Mouse (Mus musculus): ENCODE data around the gene P4ha2.

Gene P4ha2

GRCm38 (mm10) chr11:54140159-54140558, 40.3 kb downstream of the P4ha2 start:
- DNase-seq (ENCODE audit: low spot score) = peak; percentile 11

DNA sequence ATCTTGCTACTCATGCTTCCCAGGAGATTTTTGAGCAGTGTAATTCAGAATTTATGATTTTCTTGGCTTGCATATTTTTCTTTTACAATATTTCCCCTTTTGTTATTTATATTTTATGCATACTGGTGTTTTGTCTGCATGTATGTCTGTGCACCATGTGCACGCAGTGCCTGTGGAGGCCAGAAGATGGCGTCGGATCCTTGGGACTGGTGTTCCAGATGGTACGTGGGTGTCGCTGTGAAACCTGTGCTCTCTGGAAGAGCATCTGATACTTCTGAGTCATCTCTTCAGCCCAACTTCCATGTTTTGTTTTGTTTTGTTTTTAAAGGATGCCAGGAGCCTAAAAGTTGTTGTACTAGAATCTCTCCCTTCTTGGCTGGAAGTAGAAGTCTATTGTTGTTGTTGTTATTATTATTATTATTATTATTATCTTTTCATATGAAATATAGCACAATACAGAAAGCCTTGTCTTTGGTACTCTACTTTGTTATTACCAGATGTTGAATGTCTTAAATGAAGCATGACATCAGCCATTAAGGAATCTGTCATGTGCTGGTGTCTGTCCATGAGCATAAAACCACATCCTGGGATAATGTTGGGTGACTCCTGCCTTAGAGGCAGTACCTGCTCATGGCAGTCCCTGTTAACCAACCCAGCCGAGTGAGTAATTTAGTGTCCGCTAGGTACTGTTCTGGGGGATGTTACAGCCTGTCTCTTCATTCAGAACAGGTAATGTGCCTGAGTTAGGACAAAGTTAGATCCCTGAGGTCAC, 41.5 kb downstream of the P4ha2 start:
- no peak for DNase-seq (ENCODE audit: low spot score)

DNA sequence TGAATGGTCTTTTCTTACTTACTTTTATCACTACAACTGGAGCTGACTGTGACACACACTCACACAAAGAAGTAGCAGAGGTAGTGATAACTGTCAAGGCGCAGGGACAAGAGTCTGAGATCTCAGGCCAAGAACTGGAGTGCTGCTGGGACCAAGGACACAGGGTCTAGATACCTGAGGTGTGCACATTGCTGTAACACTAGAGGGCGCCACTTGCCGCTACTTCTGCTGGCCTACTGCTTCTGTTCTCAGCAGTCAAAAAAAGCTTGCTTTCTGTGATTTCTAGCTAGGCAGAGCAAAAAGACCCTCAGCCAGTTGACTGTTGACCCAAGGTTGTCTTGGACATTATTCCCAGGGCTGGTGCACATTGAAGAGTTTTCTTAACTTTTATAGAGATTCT, 45.0 kb downstream of the P4ha2 start:
- DNase-seq (ENCODE audit: low spot score) = peak; percentile 67

DNA sequence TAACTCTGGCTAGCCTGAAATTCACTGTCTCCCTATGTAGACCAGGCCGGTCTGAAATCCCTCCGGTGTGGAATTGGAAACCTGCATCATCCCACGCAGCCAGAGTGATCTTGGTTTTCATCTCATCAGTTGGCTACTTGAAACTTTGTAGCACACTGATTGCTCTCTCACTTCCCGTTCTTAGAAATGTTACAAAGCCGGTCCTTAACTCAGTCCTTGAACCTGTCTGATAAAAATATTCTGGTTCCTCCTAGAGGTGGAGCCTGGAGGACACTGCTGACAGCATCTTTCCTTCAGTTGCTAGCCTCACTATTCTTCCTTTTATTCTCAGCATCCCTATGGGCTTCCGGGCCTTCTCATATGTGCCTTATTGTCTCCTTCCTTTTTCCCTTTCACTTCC, 46.1 kb downstream of the P4ha2 start:
- no peak for DNase-seq (ENCODE audit: low spot score)

DNA sequence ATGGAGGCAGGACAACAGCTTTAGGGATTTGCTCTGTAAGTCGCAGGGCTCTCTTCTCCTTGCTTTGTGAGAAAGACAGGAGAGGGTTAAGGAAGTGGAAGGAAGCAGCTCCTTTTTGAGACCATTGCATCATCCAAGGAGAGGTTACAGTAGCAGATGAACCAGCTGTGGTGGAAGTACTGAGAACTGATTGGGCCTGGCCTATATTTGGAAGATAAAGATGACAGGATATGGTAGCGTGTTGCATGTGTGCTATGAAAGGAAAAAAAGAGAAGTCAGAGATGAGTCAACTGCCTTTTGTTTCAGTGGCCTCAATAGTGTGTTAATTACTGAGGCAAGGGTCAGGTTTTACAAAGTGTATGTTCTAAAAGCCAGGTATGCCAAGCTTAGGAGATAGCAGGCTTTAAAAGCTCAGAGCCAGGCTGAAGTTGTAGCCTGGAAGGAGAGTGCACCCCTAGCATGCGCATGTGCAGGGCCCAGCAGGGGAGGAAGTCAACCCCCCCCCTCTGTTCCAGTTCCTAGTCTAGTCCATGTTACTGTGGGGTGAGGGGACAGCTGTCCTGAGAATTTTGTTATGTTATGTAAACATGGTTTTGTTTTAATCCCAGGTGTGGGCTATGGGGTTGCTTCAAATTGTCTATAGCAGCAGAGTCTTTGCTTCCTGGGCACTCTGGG, 50.0 kb downstream of the P4ha2 start:
- DNase-seq (ENCODE audit: low spot score) = no peak

DNA sequence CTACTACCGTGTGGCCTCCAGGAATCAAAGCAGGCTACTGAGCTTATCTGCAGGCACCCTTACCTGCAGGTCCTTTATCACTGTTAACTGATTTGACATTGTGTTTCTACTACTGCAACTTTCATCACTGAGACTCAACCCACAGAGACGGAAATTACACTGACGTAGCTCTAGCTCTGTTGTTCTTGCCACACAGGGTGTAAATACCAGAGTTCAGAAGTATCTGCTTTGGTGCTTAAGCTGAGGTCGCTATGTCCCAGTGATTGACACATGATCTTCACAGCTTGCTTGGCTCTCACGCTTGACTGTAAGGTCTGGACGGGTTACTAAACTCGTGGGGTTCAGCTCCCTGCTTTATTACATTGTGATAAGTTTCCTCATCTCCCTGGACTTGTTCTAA, 51.2 kb downstream of the P4ha2 start:
- DNase-seq (ENCODE audit: low spot score) = no peak

DNA sequence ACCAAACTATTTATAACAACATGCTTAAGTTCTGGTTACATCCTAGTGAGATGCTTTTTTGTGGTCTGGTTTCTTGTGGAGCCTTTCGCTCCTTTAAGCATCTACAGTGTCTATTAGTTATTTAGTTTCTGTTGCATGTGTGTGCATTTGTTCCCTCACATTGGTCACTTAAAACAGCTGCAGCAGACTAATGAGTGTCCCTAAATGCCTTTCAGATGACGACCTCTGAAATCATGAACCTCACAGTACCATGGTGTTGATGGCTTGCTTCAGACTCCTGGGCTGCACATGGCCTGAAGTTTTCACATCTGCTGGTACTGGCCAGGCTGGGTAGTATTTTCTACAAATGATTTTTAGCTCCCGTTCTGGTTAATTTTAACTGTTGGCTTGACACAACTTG, 53.1 kb downstream of the P4ha2 start:
- DNase-seq (ENCODE audit: low spot score) = no peak

DNA sequence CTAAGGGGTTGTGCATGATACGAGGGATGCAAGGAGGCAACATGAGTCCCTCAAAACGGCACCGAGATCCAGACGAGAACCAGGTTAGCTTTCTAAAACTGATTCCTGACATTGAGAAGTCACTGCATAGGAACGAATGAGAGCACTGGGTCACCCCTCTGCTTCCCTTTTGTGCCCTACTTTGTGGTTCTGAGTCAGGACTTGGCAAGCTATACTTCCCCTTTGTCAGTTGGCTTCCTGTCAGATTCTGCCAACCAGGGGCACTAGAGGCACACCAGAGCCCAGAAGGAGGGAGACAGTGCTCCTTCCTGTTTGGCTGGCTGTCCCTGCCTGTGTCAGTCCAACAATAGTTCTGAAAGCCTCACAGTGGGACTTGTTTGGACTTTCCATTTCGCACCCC, 56.0 kb downstream of the P4ha2 start:
- DNase-seq (ENCODE audit: low spot score) = peak; percentile 9

DNA sequence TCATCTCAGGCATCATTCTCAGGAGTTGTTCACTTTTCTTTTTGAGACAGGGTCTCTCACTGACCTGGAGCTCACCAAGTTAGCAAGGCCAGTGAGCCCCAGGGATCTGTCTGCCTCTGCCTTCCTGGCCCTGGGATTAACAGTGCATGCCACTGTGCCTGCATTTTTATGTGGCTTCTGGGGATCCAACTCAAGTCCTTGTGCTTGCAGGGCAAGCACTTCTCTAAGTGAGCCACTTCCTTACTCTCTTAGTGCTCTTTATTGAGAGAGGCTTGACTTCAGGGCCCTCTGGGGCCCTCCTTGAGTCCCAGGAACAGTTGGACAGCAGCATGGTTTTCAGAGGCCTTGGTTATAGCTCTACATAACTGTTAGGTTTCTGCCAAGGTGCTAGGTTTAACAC, 56.6 kb downstream of the P4ha2 start:
- DNase-seq (ENCODE audit: low spot score) = no peak

DNA sequence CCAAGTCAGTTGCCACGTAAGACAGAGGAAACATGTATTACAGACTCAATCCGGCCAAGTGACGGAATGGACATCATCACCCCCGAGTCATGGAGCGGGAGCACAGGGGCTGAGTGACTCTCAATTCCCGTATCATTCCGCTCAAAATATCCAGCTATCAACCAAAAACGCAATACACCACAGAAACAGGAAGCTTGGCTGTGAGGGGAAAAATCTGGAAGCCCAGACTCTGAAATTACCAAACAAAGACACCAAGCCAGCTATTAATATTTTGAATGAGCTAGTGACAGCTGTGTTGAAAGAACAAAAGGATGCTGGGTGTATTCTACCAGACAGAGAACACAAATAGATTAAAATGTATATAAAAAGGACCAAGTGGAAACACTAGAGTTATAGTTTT, 57.7 kb downstream of the P4ha2 start:
- no peak for DNase-seq (ENCODE audit: low spot score)

- DNase-seq (ENCODE audit: low spot score) = no peak
These were observed 60.5 kb downstream of the P4ha2 start for GRCm38 (mm10) chr11:54160435-54160834.

GRCm38 (mm10) chr11:54160920-54161319, 61.0 kb downstream of the P4ha2 start:
- no peak for DNase-seq (ENCODE audit: low spot score)

- no peak for DNase-seq (ENCODE audit: low spot score)
These were observed 61.6 kb downstream of the P4ha2 start for GRCm38 (mm10) chr11:54161514-54161913.

- no peak for DNase-seq (ENCODE audit: low spot score)
These were observed 63.1 kb downstream of the P4ha2 start for GRCm38 (mm10) chr11:54162968-54163367.

DNA sequence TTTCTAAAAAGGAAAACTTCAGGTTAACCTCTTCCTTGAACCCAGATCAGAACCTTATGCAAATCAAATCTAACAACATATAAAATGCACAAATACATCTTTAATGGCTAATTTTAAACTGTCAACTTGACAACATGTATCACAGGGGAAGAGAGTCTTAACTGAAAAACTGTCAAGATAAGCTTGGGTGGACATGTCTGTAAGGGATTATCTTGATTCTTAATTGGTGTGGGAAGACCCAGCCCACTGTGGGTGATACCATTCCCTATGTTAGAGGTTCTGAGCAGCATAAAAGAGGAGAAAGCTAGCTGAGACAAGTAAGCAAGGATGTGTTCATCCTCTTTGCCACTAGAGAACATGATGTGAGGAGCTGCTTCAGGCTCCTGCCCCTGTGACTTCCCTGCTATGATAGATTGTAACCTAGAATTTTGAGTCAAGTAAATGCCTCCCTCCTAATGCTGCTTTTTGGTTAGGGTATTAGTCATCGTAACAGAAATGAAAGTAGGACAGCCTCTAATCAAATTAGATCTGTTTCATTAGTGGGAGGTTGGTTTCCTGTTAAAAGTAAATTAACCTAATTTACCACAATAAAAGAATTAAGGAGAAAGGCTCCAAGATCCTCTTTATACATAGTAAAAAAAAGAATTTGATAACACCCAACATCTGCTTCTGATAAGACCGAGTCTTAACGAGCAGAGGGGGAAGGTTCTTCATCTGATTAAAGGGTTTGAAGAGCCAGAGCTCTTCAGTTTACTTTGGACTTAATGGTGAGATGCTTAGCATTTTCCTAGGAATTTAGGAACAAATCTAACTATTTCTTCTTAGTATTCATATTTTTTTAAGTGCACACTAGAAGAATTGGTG, 69.8 kb downstream of the P4ha2 start:
- no peak for DNase-seq (ENCODE audit: low spot score)

- no peak for DNase-seq (ENCODE audit: low spot score)
These were observed 71.3 kb downstream of the P4ha2 start for GRCm38 (mm10) chr11:54171175-54171574.

DNA sequence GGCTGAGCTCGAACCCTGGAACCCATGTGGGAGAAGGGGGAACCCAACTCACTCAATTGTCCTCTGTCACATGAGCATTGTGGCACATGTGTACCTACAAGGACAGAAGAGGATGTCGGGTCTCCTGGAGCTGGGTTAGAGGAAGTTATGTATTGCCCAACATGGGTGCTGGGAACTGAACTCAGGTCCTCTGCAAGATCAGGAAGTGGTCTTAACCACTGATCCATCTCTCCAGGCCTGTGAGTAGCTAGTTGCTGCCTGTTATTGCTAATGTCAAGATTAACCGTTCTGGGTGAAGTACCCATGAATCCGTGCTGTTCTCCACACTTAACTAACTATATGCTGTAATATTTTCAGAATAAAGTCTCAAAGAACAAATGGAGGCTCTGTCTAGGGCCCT, 74.3 kb downstream of the P4ha2 start:
- no peak for DNase-seq (ENCODE audit: low spot score)

DNA sequence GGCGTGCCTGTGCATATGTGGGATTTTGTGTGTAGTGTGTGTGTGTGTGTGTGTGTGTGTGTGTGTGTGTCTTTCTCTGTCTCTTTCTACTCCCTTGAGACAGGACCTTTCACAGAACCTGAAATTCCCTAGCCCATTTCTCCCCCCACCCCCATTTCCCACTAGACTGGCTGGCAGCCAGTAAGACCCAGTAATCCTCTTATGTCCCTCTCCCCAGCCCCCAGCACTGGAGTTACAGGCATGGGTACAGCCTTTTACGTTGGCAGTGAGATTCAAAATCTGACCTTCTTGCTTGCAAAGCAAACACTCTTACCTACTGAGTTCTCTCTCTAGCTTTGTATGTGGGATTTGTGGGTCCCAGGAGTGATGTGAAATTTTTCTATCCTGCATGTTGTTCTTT, 75.0 kb downstream of the P4ha2 start:
- DNase-seq (ENCODE audit: low spot score) = no peak

Data from urinary bladder, postnatal 14 days (tissue).